Mouse (Mus musculus) left cerebral cortex, adult 18-20 months (tissue): ENCODE results near the gene Ramp1. TPM values are rescaled to one million over a fixed set of nuclear protein-coding genes. Genes with fewer than 3 reads are reported as not detected.

Experiments used
- DNase-seq, 2 experiments: peaks; one replicate each; pipeline ENCODE4 v3.0.0; 2021 to 2022; ENCODE audit warnings: low spot score in 2 of 2, mixed read lengths in 1 of 2
- total RNA-seq, 2 experiments: library from RNA; stranded (reverse); gene quantifications; 2 replicates each; pipeline ENCODE4 v1.2.3; 2021

Ramp1 gene
- total RNA-seq, 2 experiments from 2014 or later: 51.6 to 52.7 TPM

DNA sequence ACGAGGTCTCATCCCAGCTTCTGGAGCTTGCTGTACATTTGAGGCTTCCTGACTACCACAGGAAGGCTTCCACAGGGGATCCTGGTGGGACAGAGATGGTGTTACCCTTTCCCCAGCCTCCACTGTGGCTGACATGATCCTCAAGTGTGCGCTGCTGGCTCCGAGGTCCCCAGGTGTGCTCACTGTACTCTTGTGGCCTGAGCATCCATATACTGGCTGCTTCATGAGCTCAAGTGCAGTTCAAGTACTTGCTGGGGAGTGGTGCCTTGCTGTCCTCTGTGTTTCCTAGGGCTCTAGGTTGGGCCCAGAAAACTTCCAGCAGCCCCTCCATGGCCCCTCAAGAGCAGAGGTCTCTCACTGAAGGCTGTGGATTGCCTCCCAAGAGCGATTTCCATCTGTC lies 14.1 kb downstream of the Ramp1 start:
- DNase-seq: no peak

DNA sequence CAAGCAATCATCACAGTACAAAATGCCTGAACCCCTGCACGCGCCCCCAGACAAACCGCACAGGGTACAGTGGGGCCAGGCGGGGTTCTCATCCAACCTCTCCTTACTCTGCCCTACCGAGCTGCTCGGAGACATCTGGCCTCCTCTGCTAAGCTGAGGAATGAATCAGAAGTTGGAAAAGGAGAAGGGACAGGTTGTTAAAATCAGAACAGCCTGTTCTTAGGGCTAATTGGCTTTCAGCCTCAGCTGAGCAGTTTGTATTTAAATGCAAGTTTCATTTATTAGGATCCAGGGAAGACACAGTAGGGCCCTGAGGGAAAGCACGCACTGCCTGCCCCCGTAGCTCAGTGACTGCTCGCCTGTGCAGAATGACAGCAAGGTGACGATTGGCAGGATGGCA lies 20.2 kb downstream of the Ramp1 start:
- no peak for DNase-seq

DNA sequence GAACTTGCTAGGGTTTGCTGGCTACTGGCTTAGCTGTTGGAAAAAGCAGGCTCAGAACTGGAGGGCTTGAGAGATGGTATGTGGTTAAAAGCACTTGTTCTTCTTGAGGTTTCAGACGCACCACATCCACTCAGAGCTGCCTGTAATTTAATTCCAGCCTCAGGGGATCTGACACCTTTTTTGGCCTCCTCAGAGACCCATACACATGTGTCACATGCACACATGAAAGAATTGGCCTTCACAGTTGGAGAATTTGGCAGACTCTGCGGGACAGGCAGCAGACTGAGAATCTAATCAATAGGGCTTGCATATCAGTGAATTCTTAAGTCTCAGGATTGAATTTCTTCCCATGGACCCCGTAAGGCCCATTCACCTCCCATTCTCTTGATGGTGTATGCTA lies 21.5 kb downstream of the Ramp1 start:
- no peak for DNase-seq

DNA sequence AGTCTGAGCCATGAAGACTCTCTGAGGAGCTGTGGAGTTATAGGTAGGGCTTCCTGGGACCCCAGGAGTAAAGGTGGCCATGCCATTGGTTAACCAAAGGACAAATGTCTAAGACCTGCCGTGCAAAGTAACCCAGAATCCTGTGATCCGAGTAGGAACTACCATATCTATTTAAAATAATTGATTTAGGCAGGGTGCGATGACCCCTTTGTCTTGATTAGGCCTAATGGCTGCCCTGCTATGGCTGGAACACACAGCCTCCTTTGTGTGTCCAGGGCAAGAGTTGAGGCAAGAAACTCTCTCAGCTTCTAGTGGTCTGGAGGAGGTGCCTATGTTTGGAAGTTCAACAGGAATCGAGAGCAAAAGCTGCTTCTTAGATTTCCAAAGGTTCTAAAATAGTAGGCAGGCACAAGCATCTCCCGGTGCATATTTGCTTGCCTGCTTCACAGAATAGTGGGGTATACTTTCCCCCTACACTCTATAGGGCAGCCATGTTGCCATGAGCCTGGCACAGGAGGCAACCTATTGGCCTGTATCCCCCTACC lies 24.7 kb downstream of the Ramp1 start:
- DNase-seq: no peak

DNA sequence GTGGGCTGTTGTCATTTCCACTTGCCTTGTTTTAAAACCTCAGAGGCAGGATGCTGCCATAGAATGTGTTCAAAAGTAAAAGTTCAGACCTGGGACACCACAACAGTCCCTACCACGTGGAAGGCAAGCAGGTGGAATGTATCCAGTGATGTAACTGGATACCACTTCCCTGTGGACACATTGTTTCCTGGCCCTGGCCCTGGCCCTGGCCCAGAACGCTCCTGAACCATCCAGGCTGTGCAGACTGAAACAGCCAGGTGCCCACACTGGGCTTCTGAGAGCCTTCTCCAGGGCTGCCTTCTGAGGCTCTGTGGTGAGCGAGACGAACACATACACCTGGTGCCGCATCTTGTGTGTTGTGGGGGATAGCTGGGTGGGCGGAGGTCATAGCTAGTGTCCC lies 26.0 kb downstream of the Ramp1 start:
- no peak for DNase-seq

DNA sequence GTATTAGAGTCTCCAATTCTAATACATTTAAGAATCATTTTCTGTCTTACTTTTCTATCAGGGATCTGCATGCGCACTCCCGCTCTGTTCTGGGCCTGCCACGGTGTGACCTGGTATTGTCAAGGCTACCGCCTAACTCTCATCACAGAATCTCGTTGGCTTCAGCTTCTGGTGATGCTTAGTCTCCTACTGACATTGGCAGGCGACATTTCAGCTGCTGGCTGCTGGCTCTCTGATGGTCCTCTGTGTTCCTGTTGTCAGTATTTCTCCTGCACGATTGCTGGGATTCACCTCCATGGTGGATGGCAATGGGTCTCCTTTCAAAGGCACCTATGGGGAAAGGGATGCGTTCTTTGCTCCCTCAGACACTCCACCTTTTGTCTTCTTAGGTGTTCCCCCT lies 26.7 kb downstream of the Ramp1 start:
- no peak for DNase-seq

DNA sequence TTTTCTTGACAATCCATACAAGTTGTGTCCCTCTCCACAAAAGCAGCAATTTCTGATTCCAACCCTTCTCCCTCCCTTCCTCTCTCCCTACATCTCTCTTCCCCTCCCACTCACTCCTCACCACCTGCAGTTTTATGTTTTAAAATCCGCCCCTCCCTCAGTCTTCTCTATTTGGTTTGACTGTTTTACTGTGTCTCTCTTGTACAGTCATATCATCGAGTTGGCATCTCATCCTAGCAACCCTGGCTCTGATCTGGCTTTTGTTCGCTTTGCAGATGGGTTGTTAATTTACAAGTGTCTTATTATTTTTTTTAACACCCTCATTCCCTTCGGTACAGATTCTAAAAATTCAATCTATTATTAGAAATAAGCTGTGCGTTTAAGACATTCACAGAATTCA lies 27.3 kb downstream of the Ramp1 start:
- no peak for DNase-seq

DNA sequence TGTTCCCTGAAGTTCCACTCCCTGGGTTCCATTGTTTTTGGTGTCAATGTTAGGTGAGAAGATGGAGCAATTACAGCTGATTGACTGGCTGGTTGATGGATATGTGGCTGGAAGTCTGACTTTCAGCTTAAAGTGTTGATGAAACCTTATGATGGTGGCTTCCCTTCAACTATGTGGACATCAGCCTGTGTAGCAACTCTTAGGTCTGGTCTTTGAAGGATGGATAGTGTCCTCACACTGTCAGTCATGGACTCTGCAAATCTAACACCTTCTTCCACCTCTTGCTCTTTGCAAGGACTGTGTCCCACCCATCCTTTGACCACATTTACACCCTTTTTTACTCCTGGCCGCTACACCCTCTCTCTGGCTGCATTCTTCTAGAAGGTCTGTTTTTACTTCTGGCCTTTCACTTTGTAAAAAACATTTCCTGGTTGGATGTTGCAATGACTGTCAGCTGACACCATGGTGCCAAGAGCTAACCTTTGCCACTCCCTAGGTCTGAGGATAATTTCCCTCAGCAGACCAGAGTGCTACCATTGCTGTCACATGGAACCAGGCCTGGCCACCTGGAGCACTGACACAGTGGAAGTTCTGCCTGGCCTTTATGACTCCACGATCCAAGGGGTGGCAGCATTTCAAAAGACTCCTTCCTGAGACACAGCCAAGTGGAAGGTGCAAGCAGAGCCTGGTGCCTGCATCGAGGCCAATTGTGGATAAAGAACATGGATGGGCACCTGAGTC lies 27.9 kb downstream of the Ramp1 start:
- no peak for DNase-seq

DNA sequence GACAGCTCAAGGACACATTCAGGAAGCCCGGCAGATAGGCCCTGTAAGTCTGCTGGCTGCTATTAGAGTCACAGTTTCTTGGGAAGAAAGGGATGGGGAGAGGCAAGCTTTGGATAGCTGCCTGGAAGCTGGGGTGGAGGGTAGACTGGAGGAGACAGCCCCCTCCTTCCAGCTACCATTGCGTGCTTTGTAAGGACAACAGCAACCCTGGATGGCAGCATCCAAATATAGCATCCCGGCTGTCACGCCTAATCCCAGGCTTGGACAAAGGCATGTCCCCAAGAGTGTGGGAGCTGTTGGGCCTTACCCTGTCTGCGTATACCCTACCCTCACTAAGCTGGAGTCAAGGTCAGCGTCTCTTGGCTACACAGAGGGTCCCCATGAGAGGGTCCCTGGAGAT lies 29.7 kb downstream of the Ramp1 start:
- peak; percentile 55 to 77 for DNase-seq

DNA sequence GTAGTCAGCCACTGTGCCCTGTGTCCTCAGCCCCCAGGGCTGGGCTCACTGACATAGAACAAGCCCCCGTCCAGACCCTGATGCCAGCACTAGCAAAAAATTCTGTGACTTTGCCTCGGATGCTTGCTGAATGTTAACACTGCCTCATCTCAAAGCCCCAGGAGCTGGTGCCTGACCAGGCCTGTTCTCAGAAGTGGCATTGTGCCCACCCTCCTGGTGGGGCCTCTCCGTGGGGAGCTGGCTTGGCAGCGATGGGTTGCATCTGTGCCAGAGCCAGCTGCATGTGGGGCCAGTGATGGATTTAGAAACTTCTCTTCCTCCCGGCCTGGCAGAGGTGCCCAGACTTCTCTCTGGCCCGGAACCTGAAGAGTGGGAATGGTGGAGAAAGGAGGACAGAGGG lies 30.2 kb downstream of the Ramp1 start:
- peak; percentile 86 to 91 for DNase-seq

DNA sequence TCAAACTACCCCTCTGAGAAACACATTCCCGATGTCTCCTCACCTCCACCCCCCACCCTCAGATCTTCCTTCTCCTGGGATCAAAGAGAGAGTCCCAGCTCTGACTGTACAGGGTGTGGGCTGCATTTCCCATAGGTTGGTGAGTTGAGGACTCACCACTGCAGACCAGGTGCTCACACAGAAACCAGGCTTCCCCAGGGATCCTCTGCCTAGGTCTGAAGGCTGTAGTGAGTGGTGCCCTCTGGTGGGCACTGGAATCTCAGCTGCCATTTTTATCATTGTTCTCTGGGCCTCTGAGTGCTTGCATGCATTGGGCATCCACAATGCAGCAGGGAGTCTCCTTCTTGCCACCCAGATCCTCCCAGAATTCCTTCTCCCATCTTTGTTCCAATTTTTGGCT lies 31.5 kb downstream of the Ramp1 start:
- peak; percentile 69 to 71 for DNase-seq

DNA sequence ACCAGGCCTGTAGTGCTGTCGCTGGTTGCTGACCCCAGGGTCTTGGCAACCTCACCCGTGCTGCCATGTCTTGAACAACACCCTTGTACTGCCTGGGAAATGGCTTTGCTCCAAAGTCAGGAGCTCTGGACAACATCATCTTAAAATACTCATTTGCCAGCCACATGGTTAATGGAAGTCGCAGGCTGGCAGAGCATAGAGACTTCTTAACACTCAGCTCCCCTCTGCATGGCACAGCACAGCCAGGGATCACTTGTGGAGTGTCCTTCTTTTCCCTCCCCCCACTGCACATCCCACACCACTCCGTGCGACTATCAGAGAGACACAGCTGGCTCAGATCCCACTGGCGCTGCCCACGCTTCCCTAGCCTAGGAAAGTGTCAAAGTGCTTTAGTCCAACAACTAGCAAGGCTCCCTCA lies 32.0 kb downstream of the Ramp1 start:
- DNase-seq: no peak

DNA sequence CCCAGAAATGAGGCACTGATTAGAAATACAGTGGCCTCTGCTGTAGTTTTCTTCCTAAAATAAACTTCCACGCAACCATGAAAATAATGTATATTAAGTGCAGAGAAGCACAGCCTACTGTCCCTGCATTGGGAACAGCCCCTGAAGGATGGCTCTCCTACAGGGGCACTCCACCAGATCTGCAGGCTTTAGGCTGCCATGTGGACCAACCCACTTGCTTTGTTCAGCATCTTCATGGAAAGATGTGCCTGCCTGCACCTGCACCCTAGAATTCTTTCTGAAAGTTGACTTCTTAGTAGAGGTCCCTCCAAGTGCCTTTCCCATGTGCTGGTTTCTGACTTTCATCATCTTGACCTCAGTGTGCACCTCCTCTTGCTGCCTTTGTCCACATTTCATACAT lies 35.6 kb downstream of the Ramp1 start:
- DNase-seq: no peak

DNA sequence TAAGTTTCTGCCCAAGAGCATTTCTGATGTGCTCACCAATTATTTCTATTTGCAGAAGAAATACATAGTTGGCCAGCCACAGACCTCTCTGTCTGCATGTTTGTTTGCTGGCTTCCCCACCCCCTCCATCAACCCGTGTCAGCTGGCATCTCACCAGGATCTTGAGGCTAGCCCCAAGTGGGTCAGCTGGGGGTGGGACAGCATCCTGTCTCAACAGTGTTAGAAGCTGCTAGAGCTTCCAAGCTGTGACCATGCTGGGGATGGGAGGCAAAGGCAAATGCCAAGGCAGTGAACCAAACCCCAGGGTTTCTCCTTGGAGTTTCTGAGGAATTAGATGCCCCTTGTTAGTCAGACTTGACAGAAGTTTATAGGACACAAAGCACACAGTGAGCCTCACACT lies 36.4 kb downstream of the Ramp1 start:
- no peak for DNase-seq

DNA sequence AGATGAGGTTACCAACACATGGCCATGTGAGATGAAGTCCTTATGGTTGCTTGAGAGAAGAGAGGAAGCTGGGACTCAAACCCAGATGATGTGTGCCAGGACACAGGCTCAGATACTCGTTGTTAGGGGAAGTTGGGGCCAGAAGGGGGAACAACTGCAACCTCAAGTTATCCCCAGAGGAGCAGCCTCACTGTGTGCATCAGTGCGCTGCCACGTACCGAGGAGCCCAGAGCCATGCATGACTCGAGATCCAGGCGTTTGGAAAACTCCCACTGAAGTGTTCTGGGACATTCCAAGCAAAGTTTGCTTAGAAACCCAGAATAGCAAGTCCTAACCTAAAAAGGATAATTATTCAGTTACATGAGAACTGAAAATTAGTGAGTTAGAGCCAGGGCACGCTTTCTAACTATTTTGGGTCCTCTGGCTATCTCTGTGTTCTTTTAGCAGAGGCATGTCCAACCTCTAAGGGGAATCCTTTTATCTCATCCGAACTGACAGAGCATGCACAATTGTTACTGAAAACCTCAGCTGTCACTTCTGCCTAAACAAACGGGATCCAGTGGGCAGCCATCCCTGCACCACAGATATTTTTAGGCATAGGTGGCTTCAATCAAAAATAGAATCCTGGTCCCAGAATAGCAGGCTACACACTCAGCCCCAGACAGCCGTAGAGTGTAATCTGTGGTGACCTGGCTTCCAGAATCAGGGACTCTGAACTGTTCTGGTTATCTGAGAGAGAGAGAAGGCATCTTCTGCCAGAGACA lies 37.1 kb downstream of the Ramp1 start:
- DNase-seq: no peak

DNA sequence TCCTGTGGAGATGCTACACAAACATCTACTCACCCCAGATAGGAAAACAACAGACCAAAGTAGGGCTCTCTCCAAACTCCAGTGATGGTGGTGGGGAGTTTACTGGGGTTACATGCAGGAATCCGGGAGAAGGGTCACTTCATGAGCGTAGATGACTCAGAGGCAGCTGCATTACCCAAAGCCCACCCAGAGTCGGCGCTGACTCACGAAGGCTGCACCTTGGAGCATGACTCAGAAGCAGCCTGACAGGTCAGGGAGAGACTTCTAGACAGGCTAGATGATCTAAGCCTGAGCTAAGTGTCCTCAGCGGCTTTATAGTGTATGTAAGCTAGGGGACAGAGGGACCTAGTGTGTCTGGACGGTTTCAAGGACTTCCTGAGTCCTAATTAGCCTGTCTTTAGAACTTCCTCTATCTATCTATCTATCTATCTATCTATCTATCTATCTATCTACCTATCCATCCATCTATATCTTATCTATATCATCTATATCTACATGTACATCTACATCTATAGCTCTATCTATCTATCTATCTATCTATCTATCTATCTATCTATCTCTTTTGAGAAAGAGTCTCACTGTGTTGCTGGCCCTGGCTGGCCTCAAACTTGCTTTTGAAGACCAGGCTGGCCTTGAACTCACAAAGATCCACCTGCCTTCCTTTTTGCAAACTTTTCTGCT lies 40.2 kb downstream of the Ramp1 start:
- no peak for DNase-seq

DNA sequence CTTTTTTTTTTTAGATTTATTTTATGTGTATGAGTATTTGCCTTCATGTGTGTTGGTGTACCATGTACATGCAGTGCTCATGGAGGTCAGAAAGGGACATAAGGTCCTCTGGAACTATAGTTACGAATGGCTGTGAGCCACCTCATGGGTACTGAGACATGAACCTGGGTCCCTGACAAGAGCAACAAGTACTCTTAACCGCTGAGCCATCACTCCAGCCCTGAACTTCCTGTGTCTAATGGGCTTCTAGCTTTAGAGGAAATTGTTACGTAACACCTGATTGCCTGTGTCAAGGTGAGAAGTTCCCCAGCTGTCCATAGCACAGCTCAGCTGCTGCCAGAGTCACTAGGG lies 40.7 kb downstream of the Ramp1 start:
- no peak for DNase-seq

DNA sequence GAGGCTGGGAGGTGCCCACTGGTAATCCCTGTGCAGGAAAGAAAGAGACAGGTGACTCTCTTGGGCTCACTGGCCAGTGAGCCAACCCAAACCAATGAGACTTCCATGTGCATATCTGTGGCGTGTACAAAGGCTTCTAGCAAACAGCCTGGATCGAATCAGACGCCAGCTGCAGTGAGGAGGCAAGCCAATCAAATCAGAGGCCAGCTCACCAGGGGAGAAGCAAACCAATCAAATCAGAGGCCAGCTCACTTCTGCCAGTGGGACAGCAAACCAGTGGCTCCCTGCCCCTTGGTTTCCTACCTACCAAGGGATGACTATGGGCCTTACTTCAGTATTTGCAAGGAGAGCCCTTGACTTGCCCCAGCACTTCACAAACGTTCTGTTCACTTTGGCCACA lies 46.9 kb downstream of the Ramp1 start:
- no peak for DNase-seq

DNA sequence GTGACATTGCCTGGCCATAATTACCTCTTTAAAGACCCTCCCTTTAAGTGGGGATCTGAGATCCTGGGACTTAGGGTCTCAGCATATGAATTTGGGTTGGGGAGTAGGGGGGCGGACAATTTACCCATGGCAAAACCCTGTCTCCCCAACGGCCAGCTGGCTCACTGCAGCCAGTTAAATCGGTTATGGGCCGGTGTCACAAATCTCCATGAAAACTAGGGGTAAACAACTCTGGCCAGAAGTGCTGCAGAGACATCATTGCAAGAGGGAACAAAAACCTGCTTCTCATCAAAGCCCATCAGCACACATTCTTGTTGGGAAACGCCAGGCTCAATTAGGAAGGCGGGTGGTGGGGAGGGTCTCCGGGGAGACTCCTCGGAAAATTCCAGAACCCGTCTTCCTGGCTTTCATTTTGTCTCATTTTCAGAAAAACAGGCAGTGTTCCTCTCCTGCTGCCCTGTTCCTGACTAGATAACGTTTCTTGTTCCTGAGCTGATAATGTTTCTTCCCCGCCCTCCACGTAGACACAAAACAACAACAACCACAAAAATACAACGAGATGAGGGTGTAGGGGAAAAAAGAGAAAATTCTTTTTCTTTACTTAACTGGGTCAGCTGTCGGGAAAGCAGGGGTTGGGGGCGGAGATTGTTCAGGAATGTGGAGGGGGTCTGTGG lies 47.9 kb downstream of the Ramp1 start:
- DNase-seq: no peak

DNA sequence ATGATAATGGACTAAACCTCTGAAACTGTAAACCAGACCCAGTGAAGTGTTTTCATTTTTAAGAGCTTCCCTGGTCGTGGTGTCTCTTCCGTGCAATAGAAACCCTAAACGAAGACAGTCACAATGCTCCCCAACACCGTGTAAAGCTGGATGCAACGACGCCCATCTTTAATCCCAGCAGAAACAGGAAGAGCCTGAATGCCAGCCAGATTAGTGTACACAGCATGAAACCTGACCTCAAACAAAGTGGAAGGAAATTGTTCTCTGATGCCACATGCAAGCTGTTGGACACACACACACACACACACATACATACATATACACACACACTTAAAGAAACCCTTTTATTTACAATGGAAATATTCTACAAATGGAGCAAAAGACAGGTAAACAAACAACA lies 51.5 kb downstream of the Ramp1 start:
- no peak for DNase-seq

DNA sequence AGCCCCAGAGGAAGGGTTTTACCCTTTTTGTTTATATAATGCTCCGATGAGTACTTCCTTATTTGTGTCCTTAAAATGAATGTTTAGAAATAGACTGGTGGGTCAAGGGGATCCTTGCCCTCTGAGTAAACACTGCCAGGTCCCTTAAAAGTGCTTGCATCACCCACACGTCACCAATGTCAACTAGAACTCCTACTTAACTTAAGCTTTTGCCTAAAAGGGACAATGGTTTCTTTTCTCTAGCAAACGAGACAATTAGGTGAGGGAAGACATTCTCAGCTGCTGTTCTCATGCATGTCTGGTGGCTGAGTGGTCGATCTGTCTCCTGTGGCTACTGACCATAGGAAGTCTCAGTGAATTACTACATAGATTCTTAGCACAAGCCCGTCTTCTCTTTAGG lies 52.3 kb downstream of the Ramp1 start:
- no peak for DNase-seq

DNA sequence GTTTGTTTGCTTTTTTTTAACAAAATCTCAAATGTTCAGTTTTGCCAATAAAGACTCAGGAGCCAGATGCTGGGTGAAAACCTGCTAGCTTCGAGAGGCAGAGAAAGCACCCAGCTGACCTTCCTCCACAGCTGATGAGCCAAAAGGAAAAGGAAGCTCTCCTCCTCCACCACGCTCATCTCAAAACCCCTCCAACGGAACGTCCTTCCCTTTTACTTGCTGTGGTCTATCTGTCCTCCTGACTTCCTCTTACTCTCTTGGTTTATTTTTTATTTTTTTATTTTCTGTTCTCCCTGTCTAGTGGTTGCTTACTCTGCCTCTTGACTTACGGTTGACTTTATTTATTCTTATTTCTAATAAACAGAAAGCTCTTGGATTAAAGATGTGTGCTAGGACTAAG lies 55.8 kb downstream of the Ramp1 start:
- DNase-seq: no peak
